Mouse (Mus musculus): ENCODE measurements around the gene Pacrg. TPM values are rescaled to one million over a fixed set of nuclear protein-coding genes. Genes with fewer than 3 reads are reported as not detected.

Gene Pacrg
- total and polyA plus RNA-seq, 3 experiments, result not detected

GRCm38 (mm10) chr17:10497781-10498420, 342.2 kb downstream of the Pacrg start:
- Histone ChIP-seq H3K9me3 (replicated peaks; ENCODE audit: insufficient read depth, low read length) (no peaks in the 10 kb centered on the region), H3K4me3 (ENCODE audit: control insufficient read depth in 1 of 2, insufficient read depth in 1 of 2, low read depth in 2 of 2, low read length in 2 of 2) (no peak overlapping the region), H3K9ac (ENCODE audit: control insufficient read depth, low read depth, low read length, poor library complexity, severe bottlenecking) (no peak overlapping the region), H3K36me3 (ENCODE audit: control insufficient read depth in 1 of 2, insufficient read depth in 2 of 2, low read length in 2 of 2) (no peaks in the 10 kb centered on the region), H3K4me1 (ENCODE audit: control insufficient read depth in 1 of 2, insufficient read depth in 2 of 2, low read length in 2 of 2) (no peaks in the 10 kb centered on the region), H3K27ac (ENCODE audit: control insufficient read depth, low read depth, low read length) (no peak overlapping the region), H3K79me2 (ENCODE audit: control insufficient read depth, insufficient read depth, low read length, poor library complexity) (no peaks in the 10 kb centered on the region), H3K27me3 (ENCODE audit: control insufficient read depth in 1 of 2, insufficient read depth in 2 of 2, low read length in 2 of 2) (no peaks in the 10 kb centered on the region)
- no peak for TF ChIP-seq ZKSCAN1 (IDR thresholded peaks at IDR 0.05; ENCODE audit: low read depth, low read length)
- DNase-seq (ENCODE audit: low read depth, low spot score), result no peak

- no peak for TF ChIP-seq ETS1 (IDR thresholded peaks at IDR 0.05; ENCODE audit: low read depth, low read length)
- no peak for TF ChIP-seq MAX (IDR thresholded peaks at IDR 0.05; ENCODE audit: low read length)
- no peak for TF ChIP-seq MYC (IDR thresholded peaks at IDR 0.05; ENCODE audit: low read depth, low read length)
- no peak for TF ChIP-seq NRF1 (IDR thresholded peaks at IDR 0.05; ENCODE audit: insufficient read depth, low read depth, low read length, poor library complexity, severe bottlenecking)
- TF ChIP-seq MAFK (IDR thresholded peaks at IDR 0.05; ENCODE audit: borderline replicate concordance, low read depth, low read length), result no peak
- TF ChIP-seq NELFE (IDR thresholded peaks at IDR 0.05; ENCODE audit: low read depth, low read length), result no peak
- DNase-seq (ENCODE audit: low read depth, low spot score), result no peak
Observed at GRCm38 (mm10) chr17:10496066-10496465, 344.0 kb downstream of the Pacrg start.

GRCm38 (mm10) chr17:10495588-10495987, 344.5 kb downstream of the Pacrg start:
- Histone ChIP-seq H3K27ac (ENCODE audit: control insufficient read depth, low read depth, low read length) (no peak overlapping the region), H3K9me3 (replicated peaks; ENCODE audit: insufficient read depth, low read length) (no peaks in the 10 kb centered on the region), H3K4me1 (ENCODE audit: control insufficient read depth in 1 of 2, insufficient read depth in 2 of 2, low read length in 2 of 2) (no peaks in the 10 kb centered on the region), H3K27me3 (ENCODE audit: control insufficient read depth in 1 of 2, insufficient read depth in 2 of 2, low read length in 2 of 2) (no peaks in the 10 kb centered on the region), H3K4me3 (ENCODE audit: control insufficient read depth in 1 of 2, insufficient read depth in 1 of 2, low read depth in 2 of 2, low read length in 2 of 2) (no peak overlapping the region), H3K36me3 (ENCODE audit: control insufficient read depth in 1 of 2, insufficient read depth in 2 of 2, low read length in 2 of 2) (no peaks in the 10 kb centered on the region), H3K79me2 (ENCODE audit: control insufficient read depth, insufficient read depth, low read length, poor library complexity) (no peaks in the 10 kb centered on the region), H3K9ac (ENCODE audit: control insufficient read depth, low read depth, low read length, poor library complexity, severe bottlenecking) (no peak overlapping the region)
- no peak for DNase-seq (ENCODE audit: low read depth, low spot score)
- TF ChIP-seq MYC (IDR thresholded peaks at IDR 0.05; ENCODE audit: low read depth, low read length) (no peak), MAZ (IDR thresholded peaks at IDR 0.05; ENCODE audit: low read depth, low read length) (no peak), GATA1 (IDR thresholded peaks at IDR 0.05; ENCODE audit: low read depth, low read length) (no peak), RCOR1 (IDR thresholded peaks at IDR 0.05; ENCODE audit: low read depth, low read length) (no peak), ZNF384 (IDR thresholded peaks at IDR 0.05; ENCODE audit: low read depth, low read length) (no peak), SIN3A (IDR thresholded peaks at IDR 0.05; ENCODE audit: low read length) (no peak), ZKSCAN1 (IDR thresholded peaks at IDR 0.05; ENCODE audit: low read depth, low read length) (no peak), ZMIZ1 (IDR thresholded peaks at IDR 0.05; ENCODE audit: low read depth, low read length) (no peak), POLR2AphosphoS5 (IDR thresholded peaks at IDR 0.05; ENCODE audit: borderline replicate concordance, low read depth, low read length) (no peak), EP300 (IDR thresholded peaks at IDR 0.05; ENCODE audit: low read depth in 1 of 2, low read length in 2 of 2) (no peak), USF2 (IDR thresholded peaks at IDR 0.05; ENCODE audit: borderline replicate concordance in 1 of 2, insufficient read depth in 1 of 2, low read depth in 1 of 2, low read length in 2 of 2) (no peak), MYB (IDR thresholded peaks at IDR 0.05; ENCODE audit: low read depth, low read length) (no peak), TBP (IDR thresholded peaks at IDR 0.05; ENCODE audit: low read depth, low read length) (no peak), ETS1 (IDR thresholded peaks at IDR 0.05; ENCODE audit: low read depth, low read length) (no peak), CHD1 (IDR thresholded peaks at IDR 0.05; ENCODE audit: low read depth, low read length) (no peak), HCFC1 (IDR thresholded peaks at IDR 0.05; ENCODE audit: low read depth, low read length) (no peak), POLR2AphosphoS2 (IDR thresholded peaks at IDR 0.05; ENCODE audit: low read length) (no peak), ELF1 (IDR thresholded peaks at IDR 0.05; ENCODE audit: low read depth, low read length) (no peak), POLR2A (IDR thresholded peaks at IDR 0.05; ENCODE audit: control insufficient read depth in 1 of 2, insufficient read depth in 1 of 2, low read depth in 1 of 2, low read length in 2 of 2, poor library complexity in 1 of 2) (no peak), UBTF (IDR thresholded peaks at IDR 0.05; ENCODE audit: borderline replicate concordance, insufficient read depth, low read depth, low read length) (no peak)

More at GRCm38 (mm10) chr17:10496066-10496465, 344.0 kb downstream of the Pacrg start:
- Histone ChIP-seq H3K36me3 (ENCODE audit: control insufficient read depth in 1 of 2, insufficient read depth in 2 of 2, low read length in 2 of 2) (no peaks in the 10 kb centered on the region), H3K27ac (ENCODE audit: control insufficient read depth, low read depth, low read length) (no peak overlapping the region), H3K4me1 (ENCODE audit: control insufficient read depth in 1 of 2, insufficient read depth in 2 of 2, low read length in 2 of 2) (no peaks in the 10 kb centered on the region), H3K27me3 (ENCODE audit: control insufficient read depth in 1 of 2, insufficient read depth in 2 of 2, low read length in 2 of 2) (no peaks in the 10 kb centered on the region), H3K9me3 (replicated peaks; ENCODE audit: insufficient read depth, low read length) (no peaks in the 10 kb centered on the region), H3K9ac (ENCODE audit: control insufficient read depth, low read depth, low read length, poor library complexity, severe bottlenecking) (no peak overlapping the region), H3K4me3 (ENCODE audit: control insufficient read depth in 1 of 2, insufficient read depth in 1 of 2, low read depth in 2 of 2, low read length in 2 of 2) (no peak overlapping the region), H3K79me2 (ENCODE audit: control insufficient read depth, insufficient read depth, low read length, poor library complexity) (no peaks in the 10 kb centered on the region)

All from MEL (cell line).